Mouse (Mus musculus) hindbrain, embryonic 15.5 days (tissue): ENCODE measurements at regions not wholly inside any gene's neighbourhood (a gene's known extent, or its start where the extent isn't known, plus 50 kb on each side); places are given as distances from the start of the nearest gene placed in this dataset.
"Not testable (repeated sequence)": the region's sequence is repeated elsewhere in the genome, so short reads cannot be mapped to it uniquely, and the experiment has no call there.

Experiments used
- ATAC-seq: fragments of 200-750 bp; cut with Nextera tagmentation; 2 replicates; pipeline ENCODE4 v1.8.0; 2017; ENCODE audit warnings: low read depth, moderate number of reproducible peaks, moderate TSS enrichment; ENCODE audit not compliant: low FRiP score
- H3K27ac ChIP-seq: fragments of 300-500 bp; sonication (generic); replicated peaks from 2 replicates; pipeline ENCODE4 v1.5.1; 2015; ENCODE audit warnings: mild to moderate bottlenecking, inconsistent platforms
- H3K27me3 ChIP-seq: fragments of 300-500 bp; sonication (generic); 2 replicates; pipeline ENCODE4 v1.6.1; 2015; ENCODE audit warnings: control low read depth, inconsistent platforms
- H3K36me3 ChIP-seq: fragments of 300-500 bp; sonication (generic); 2 replicates; pipeline ENCODE4 v1.6.1; 2015; ENCODE audit warnings: control low read depth, inconsistent platforms
- H3K4me1 ChIP-seq: fragments of 300-500 bp; sonication (generic); replicated peaks from 2 replicates; pipeline ENCODE4 v1.6.1; 2015; ENCODE audit warnings: control low read depth, inconsistent platforms
- H3K4me2 ChIP-seq: fragments of 300-500 bp; sonication (generic); 2 replicates; pipeline ENCODE4 v1.6.1; 2015; ENCODE audit warnings: moderate library complexity, mild to moderate bottlenecking, inconsistent platforms
- H3K4me3 ChIP-seq: fragments of 300-500 bp; sonication (generic); 2 replicates; pipeline ENCODE4 v1.5.1; 2015; ENCODE audit warnings: mild to moderate bottlenecking, inconsistent platforms
- H3K9ac ChIP-seq: fragments of 300-500 bp; sonication (generic); 2 replicates; pipeline ENCODE4 v1.6.1; 2015; ENCODE audit warnings: inconsistent platforms
- H3K9me3 ChIP-seq: fragments of 300-500 bp; sonication (generic); 2 replicates; pipeline ENCODE4 v1.6.1; 2016; ENCODE audit warnings: control low read depth, inconsistent platforms
- WGBS: fragments of 180-500 bp; shearing (Covaris S2); methylation state at CpG from one replicate; pipeline ENCODE4 v1.1.7; 2015; 5-methylcytosine and 5-hydroxymethylcytosine counted together

DNA sequence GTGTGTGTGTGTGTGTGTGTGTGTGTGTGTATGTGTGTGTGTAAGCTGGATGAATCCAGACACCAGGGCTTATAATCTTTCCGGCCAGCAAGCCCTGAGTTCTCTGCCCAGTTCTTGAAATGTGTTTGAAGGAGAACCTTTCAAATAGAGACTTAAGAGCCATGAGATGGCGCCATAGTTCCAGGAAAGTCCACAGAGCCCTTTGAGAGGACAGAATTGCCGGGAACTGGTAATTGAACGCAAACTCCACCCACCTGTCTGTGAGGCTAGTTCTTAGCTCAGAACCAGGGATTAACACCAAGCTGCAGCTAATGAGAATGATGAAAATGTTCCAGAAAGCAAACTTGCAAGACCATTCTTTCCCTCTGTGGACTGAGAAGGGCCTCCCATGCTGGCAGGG lies 72.2 kb downstream of the Trim42 start:
- WGBS, result 22% methylated on average over 4 of the region's 4 CpGs
- ATAC-seq, result no peak
- H3K9me3 ChIP-seq, result no peaks in the 10 kb centered on the region

GRCm38 (mm10) chr9:97295770-97296169 lies 74.0 kb downstream of the Trim42 start:
- H3K4me2 ChIP-seq, result no peak overlapping the region
- no peaks in the 10 kb centered on the region for H3K36me3 ChIP-seq
- no peaks in the 10 kb centered on the region for H3K27me3 ChIP-seq
- no peak overlapping the region for H3K4me3 ChIP-seq
- no peak for ATAC-seq
- H3K9me3 ChIP-seq, result no peaks in the 10 kb centered on the region
- WGBS, result 32% methylated on average over 7 of the region's 7 CpGs
- H3K9ac ChIP-seq, result no peak overlapping the region
- peaks cover 4% of the 10 kb centered on the region; the same call in 1 of the 2 replicates for H3K4me1 ChIP-seq
- no peak overlapping the region for H3K27ac ChIP-seq

More for the DNA sequence above, 72.2 kb downstream of the Trim42 start:
- Histone ChIP-seq H3K4me3 (no peak overlapping the region), H3K4me1 (peaks cover 4% of the 10 kb centered on the region; the same call in 1 of the 2 replicates), H3K27me3 (no peaks in the 10 kb centered on the region), H3K9ac (no peak overlapping the region), H3K27ac (no peak overlapping the region), H3K36me3 (no peaks in the 10 kb centered on the region), H3K4me2 (no peak overlapping the region)

- ATAC-seq, result no peak
- H3K4me3 ChIP-seq, result no peak overlapping the region
- H3K4me2 ChIP-seq, result no peak overlapping the region
- no peaks in the 10 kb centered on the region for H3K36me3 ChIP-seq
- 78% methylated on average over 1 of the region's 1 CpGs for WGBS
- H3K27me3 ChIP-seq, result no peaks in the 10 kb centered on the region
- H3K27ac ChIP-seq, result no peak overlapping the region
- H3K9ac ChIP-seq, result no peak overlapping the region
- H3K4me1 ChIP-seq, result no peaks in the 10 kb centered on the region
- H3K9me3 ChIP-seq, result no peaks in the 10 kb centered on the region
Observed at GRCm38 (mm10) chr9:97291870-97292269, 77.9 kb downstream of the Trim42 start.

GRCm38 (mm10) chr9:97284282-97284802 lies 85.4 kb downstream of the Trim42 start:
- H3K4me3 ChIP-seq, result no peak overlapping the region
- ATAC-seq, result no peak
- WGBS, result 44% methylated on average over 7 of the region's 7 CpGs
- H3K9me3 ChIP-seq, result no peaks in the 10 kb centered on the region
- H3K4me2 ChIP-seq, result no peak overlapping the region
- H3K9ac ChIP-seq, result no peak overlapping the region
- H3K4me1 ChIP-seq, result 0 out of 2 replicates have a peak, but pooled peaks cover 3% of the 10 kb centered on the region
- H3K27ac ChIP-seq, result 0 out of 2 replicates have a peak overlapping the region, but pooled peaks have one; percentile 3
- H3K36me3 ChIP-seq, result no peaks in the 10 kb centered on the region
- H3K27me3 ChIP-seq, result no peaks in the 10 kb centered on the region

GRCm38 (mm10) chr9:97282090-97282489 lies 87.7 kb downstream of the Trim42 start:
- Histone ChIP-seq H3K27ac (no peak overlapping the region), H3K9me3 (no peaks in the 10 kb centered on the region), H3K27me3 (no peaks in the 10 kb centered on the region), H3K4me1 (0 out of 2 replicates have a peak, but pooled peaks cover 3% of the 10 kb centered on the region), H3K4me2 (no peak overlapping the region), H3K36me3 (no peaks in the 10 kb centered on the region), H3K4me3 (no peak overlapping the region), H3K9ac (no peak overlapping the region)
- 94% methylated on average over 3 of the region's 3 CpGs for WGBS
- ATAC-seq, result no peak

- not testable (repeated sequence) for H3K9me3 ChIP-seq, H3K4me2 ChIP-seq, H3K27ac ChIP-seq, H3K4me3 ChIP-seq, H3K4me1 ChIP-seq, H3K36me3 ChIP-seq, ATAC-seq, H3K9ac ChIP-seq, H3K27me3 ChIP-seq
- WGBS, result 90% methylated on average over 14 of the region's 14 CpGs
Observed at GRCm38 (mm10) chr9:97275449-97275848, 94.3 kb downstream of the Trim42 start.

DNA sequence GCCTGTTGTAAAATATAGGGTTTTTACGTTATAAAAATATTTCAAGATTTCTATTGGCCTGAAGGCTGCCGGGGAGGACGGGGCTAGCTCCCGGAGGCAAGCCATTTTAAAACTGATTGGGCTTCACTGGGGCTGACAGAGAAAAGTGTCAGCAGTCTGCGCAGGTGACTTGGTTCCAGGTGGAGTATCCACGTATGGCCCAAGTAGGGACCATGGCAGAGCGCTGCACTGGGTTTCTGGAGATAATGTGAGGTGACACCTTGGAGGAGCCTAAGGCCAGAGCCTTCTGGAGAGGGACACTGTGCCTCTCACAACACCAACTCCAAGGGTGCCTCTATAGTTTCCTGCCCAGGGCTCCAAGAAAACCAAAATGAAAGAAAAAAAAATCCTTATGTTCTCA lies 95.9 kb downstream of the Trim42 start:
- Histone ChIP-seq H3K36me3 (no peaks in the 10 kb centered on the region), H3K4me1 (no peaks in the 10 kb centered on the region), H3K4me3 (no peak overlapping the region), H3K27ac (no peak overlapping the region), H3K9ac (no peak overlapping the region), H3K4me2 (no peak overlapping the region), H3K27me3 (no peaks in the 10 kb centered on the region), H3K9me3 (no peaks in the 10 kb centered on the region)
- ATAC-seq, result no peak
- WGBS, result 85% methylated on average over 7 of the region's 7 CpGs

GRCm38 (mm10) chr9:97272061-97272460 lies 97.7 kb downstream of the Trim42 start:
- Histone ChIP-seq H3K27me3 (no peaks in the 10 kb centered on the region), H3K27ac (no peak overlapping the region), H3K4me2 (no peak overlapping the region), H3K9ac (no peak overlapping the region), H3K4me3 (no peak overlapping the region), H3K36me3 (no peaks in the 10 kb centered on the region), H3K9me3 (no peaks in the 10 kb centered on the region), H3K4me1 (no peaks in the 10 kb centered on the region)
- WGBS, result 91% methylated on average over 8 of the region's 8 CpGs
- no peak for ATAC-seq

DNA sequence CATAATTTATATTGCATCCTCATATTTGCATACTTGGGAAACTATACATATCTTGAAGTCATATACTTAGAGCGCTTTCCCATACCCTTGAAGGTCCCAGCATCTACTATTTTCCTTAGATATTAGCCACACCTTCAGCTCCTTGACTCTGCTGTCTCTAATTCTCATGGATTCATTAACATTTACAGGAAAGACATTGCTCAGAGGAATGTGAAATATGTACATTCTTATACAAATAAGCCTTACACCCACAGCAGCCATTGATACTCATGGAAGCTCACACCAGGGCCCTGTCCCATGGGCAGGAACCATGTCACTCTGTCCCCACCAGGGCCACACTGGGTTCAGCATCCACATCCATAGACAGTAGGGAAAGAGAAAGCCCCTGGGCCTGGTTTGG lies 122.1 kb downstream of the Trim42 start:
- no peaks in the 10 kb centered on the region for H3K4me1 ChIP-seq
- no peaks in the 10 kb centered on the region for H3K9me3 ChIP-seq
- no peak overlapping the region for H3K4me3 ChIP-seq
- WGBS, result 98% methylated on average over 1 of the region's 1 CpGs
- no peak for ATAC-seq
- H3K27ac ChIP-seq, result no peak overlapping the region
- H3K36me3 ChIP-seq, result no peaks in the 10 kb centered on the region
- no peak overlapping the region for H3K9ac ChIP-seq
- H3K4me2 ChIP-seq, result no peak overlapping the region
- no peaks in the 10 kb centered on the region for H3K27me3 ChIP-seq

DNA sequence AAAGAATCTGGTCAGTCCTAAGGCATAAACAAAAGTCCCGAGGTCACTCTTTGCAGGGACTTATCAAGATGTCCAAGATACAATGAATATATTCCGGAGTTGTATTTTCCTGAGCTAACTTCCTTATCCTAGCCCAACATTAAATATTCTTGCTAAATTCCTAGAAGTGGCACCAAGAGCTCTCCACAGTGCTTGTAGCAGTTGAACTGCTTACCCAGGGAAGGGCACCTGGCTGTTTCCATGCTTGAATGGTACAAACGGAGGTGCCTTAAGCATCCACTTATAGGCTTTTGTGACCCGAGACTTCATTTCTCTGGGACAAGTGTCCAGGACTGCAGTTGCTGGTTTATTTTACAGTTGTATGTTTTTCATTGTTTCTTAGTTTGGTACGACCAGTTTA lies 115.1 kb upstream of the Slc25a36 start:
- Histone ChIP-seq H3K9ac (no peak overlapping the region), H3K9me3 (no peaks in the 10 kb centered on the region), H3K4me3 (no peak overlapping the region), H3K4me2 (no peak overlapping the region), H3K36me3 (no peaks in the 10 kb centered on the region), H3K27me3 (no peaks in the 10 kb centered on the region), H3K27ac (no peak overlapping the region), H3K4me1 (peaks cover 8% of the 10 kb centered on the region; the same call in 1 of the 2 replicates)
- ATAC-seq, result no peak
- WGBS, result 87% methylated on average over 5 of the region's 5 CpGs

GRCm38 (mm10) chr9:97224549-97224948 lies 113.6 kb upstream of the Slc25a36 start:
- no peaks in the 10 kb centered on the region for H3K9me3 ChIP-seq
- no peaks in the 10 kb centered on the region for H3K36me3 ChIP-seq
- H3K4me2 ChIP-seq, result no peak overlapping the region
- WGBS, result 20% methylated on average over 7 of the region's 7 CpGs
- no peak overlapping the region for H3K27ac ChIP-seq
- H3K4me3 ChIP-seq, result no peak overlapping the region
- no peak overlapping the region for H3K9ac ChIP-seq
- H3K27me3 ChIP-seq, result no peaks in the 10 kb centered on the region
- ATAC-seq, result no peak
- H3K4me1 ChIP-seq, result peaks cover 8% of the 10 kb centered on the region; the same call in 1 of the 2 replicates

DNA sequence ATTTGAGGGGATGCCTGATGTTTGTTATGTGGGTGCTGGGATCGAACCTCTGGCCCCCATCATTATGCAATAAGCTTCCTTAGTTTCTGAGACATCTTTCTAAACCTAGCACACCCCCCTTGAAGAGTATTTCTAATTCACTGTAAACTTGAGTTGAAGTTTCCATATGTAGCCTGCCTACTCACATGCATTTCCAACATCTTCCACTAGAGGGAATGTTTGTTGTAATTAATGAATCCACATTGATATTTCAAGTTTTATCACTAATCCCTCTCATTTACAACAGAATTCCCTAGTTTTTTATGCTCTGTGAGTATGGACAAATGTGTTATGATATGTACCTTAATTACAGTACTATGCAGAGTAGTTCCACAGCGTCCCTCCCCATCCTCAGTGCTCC lies 103.8 kb upstream of the Slc25a36 start:
- Histone ChIP-seq H3K4me1 (no peaks in the 10 kb centered on the region), H3K4me3 (no peak overlapping the region), H3K9ac (no peak overlapping the region), H3K27me3 (no peaks in the 10 kb centered on the region), H3K27ac (no peak overlapping the region), H3K4me2 (no peak overlapping the region), H3K36me3 (no peaks in the 10 kb centered on the region), H3K9me3 (no peaks in the 10 kb centered on the region)
- 51% methylated on average over 2 of the region's 2 CpGs for WGBS
- no peak for ATAC-seq

GRCm38 (mm10) chr9:97190321-97190860 lies 79.4 kb upstream of the Slc25a36 start:
- Histone ChIP-seq H3K4me2 (no peak overlapping the region), H3K27me3 (no peaks in the 10 kb centered on the region), H3K9me3 (no peaks in the 10 kb centered on the region), H3K9ac (no peak overlapping the region), H3K4me1 (no peaks in the 10 kb centered on the region), H3K27ac (no peak overlapping the region), H3K4me3 (no peak overlapping the region), H3K36me3 (no peaks in the 10 kb centered on the region)
- ATAC-seq, result no peak
- 71% methylated on average over 14 of the region's 14 CpGs for WGBS
